Mouse (Mus musculus): ENCODE measurements around the gene Chst13.
A peak's percentile ranks its signal among the peaks of the same experiment; 100 is the strongest.

Chst13 gene

GRCm38 (mm10) chr6:90324991-90325390 lies at the start of gene Chst13:
TSS of gene Chst13 (minus strand) at chr6:90325185.
- no peak for DNase-seq (ENCODE audit: low spot score in 2 of 2)

DNA sequence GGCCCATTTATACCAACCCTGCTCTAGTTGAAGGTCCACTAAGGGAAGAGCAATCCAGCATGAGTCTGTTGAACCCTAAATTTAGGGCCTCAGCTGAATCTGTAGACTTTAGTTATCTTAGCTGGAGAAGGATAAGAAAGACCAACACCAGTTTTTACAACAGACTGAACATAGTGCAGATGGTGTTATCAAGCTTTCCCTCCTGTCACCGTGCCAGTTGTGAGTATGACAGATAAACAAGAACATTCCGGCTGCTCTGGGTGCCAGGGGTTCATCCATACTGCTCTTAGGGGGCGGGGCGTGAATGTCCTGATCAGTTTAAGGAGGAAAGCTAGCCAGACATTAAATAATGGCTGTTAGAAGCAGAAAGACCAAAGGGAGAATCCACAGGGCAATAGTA lies 49.7 kb upstream of the Chst13 start:
- DNase-seq (ENCODE audit: low spot score in 2 of 2): no peak

- DNase-seq (ENCODE audit: low spot score in 2 of 2): peak; percentile 25 to 28
These were observed 45.0 kb upstream of the Chst13 start for GRCm38 (mm10) chr6:90369725-90370553.

GRCm38 (mm10) chr6:90368976-90369724 lies 44.2 kb upstream of the Chst13 start, which contains the start of gene Zxdc:
TSS of gene Zxdc (plus strand) at chr6:90369492.
- DNase-seq (ENCODE audit: low spot score in 2 of 2): peak; percentile 98 to 100

DNA sequence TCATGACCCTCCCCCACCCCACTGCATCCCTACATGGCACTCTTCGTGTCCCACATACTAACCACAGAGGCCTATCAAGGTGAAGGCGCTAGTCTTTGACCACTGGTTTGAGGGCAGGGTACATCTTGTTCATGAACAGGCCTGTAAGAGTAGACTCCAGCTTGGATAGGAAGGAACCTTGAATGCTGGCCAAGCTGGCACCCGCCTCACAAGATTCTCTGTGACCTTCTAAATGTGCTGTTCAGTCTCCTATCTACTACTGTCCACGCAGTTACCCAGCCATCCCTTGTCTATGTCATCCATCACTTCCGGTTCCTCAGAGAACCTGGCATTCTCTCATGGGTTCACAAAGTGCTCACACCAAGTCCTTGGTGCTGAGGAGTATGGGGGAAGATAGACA lies 38.3 kb upstream of the Chst13 start:
- no peak for DNase-seq (ENCODE audit: low spot score in 2 of 2)

DNA sequence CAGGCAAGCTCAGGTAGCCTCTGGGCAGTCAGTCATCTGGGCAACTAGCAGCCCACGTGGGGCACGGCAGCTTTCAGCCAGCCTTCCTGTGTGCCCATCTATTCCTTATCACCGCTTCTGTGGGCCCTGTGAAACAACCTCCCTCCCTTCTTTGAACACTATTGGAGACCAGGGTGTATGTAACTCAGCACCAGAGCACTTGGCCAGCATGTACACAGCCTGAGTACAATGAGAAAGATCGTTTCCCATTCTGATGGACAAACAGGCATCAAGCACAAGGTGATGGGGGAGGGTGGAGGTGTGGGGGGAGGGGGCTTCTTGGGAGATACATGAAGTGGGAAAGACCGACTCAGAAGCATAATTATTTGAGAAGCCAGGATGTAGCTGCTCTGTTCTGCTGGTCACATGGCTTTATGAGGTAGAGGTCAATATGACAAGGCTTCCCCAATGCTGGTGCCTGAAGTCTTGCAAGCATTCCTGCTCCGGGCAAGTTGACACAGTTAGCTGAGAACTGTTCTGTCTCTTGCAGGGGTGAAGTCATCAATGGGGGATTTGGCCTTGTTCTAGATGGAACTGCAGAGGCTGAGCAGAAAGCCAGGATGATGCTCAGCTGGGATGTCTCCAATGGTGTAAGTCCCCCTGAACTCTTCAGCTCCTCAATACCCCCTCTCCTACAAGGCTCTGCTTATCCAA lies 36.1 kb upstream of the Chst13 start:
- DNase-seq (ENCODE audit: low spot score in 2 of 2): no peak

GRCm38 (mm10) chr6:90360024-90360781 lies 35.2 kb upstream of the Chst13 start:
- no peak for DNase-seq (ENCODE audit: low spot score in 2 of 2)

DNA sequence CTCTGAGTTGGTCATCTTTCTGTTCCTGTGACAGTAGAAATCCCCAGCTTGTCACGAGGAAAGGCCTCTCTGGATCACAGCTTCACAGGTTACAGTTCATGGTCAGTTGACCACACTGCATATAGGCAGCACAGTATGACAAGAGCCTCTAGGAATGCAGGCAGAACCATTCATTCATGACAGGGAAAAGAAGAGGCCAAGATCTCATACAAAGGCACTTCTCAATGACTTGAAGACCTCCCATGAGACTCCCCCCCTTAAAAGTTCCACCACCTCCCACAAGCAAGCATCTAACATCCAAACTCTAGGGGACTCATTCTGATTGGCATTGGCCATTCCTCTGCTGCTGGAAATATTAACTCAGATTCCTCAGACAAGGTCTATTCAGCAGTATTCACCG lies 34.5 kb upstream of the Chst13 start:
- DNase-seq (ENCODE audit: low spot score in 2 of 2): no peak

DNA sequence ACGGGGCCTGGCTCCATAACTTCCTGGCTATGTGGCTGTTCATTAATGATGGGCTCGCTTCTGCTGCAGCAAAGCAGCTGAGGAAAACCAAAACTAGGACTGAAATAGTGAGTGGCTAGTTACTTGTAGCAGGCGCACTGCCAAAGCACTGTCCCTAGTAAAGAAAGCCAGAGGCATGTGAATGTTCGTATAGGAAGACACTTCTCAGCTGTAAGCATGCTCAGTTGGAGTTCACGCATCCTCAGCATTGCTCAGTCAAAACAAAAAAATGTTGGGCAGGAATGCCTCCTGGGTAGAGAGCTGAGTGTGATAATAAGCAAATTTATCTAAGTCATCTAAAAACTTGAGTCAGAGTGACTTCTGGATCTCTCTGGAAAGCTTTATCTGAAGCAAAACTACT lies 33.2 kb upstream of the Chst13 start:
- DNase-seq (ENCODE audit: low spot score in 2 of 2): no peak

DNA sequence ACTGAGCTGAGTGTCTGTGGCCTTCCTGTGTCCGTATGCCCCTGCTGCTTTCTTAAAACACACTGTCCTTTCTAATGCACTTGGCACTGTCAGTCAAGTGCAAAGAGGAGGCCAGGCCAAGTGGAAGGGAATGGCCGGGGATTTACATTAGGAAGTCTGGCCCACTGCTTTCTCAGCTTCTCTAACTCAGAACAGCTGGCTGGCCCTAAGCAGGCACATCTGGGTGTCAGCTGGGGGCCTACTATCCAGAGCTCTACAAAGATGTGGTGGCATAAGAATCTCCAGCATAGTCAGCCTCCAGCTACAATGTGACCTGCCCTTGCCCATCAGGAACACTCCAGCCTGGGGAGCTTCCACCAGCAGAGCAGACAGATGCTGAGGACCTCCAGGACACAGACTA lies 25.0 kb upstream of the Chst13 start:
- DNase-seq (ENCODE audit: low spot score in 2 of 2): no peak

- DNase-seq (ENCODE audit: low spot score in 2 of 2): no peak
These were observed 23.5 kb upstream of the Chst13 start for GRCm38 (mm10) chr6:90348500-90348899.

DNA sequence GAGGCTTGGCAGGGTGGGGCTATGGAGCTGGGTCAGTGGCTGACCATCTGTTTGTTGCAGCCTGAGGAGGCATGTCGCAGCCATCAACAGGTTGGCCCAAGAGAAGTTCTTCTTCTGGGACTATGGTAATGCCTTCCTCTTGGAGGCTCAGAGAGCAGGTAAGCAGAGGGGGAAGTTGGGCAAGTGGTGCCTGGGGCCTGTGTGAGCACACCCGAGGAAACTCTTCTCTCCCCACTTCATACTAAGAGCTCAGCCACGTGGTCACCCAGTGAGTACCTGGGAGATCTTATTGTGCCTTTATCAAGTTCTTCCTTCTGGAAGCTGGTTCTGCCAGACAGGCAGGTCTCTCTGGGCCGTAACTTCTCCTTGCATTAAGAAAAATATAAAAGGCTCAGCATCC lies 22.2 kb upstream of the Chst13 start:
- no peak for DNase-seq (ENCODE audit: low spot score in 2 of 2)

- DNase-seq (ENCODE audit: low spot score in 2 of 2): no peak
These were observed 17.4 kb upstream of the Chst13 start for GRCm38 (mm10) chr6:90342343-90342742.

- DNase-seq (ENCODE audit: low spot score in 2 of 2): no peak
These were observed 9.3 kb upstream of the Chst13 start for GRCm38 (mm10) chr6:90334244-90334643.

DNA sequence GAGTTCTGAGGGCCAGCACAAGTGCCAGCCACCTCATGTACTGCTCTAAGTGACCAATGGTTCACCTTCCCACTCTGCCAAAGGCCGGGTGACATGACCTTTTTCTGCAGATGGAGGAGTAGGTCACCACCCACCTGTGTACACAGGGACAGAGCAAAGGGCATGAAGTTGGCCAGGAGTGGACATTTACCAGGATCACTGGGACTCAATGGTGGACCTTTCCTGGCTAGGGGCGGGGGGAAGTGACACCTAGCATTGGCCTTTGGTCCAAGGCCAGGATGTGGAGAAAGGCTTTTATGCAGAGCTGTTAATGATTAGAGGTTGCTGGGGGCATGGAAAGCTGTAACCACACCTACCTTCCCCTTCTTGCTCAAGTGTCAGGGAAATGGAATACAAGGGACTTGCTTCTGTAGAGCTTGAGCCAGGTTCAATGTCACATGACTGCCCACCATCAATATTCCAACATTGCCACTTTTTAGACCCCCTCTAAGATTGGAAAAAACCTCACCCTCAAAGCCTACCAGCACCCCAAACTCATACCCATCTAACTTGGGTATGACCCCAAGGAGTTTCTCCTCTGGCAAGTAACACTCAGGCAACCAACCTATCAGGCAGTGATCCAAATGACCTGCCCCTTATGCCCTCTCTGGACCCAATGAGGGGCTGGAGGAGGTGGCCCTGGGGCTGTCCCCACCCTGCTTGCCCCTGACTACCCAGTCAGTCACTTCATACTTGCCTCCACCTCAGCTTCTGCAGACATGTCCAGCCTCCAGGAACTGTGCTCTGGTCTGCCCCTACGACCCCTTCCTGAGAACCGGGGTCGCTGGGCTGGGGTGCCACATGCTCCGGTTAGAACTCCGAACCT lies 7.8 kb upstream of the Chst13 start, which contains the start of gene Uroc1:
Uroc1 (plus strand) TSS at position 724 of the 865 bp plus-strand sequence.
- DNase-seq (ENCODE audit: low spot score in 2 of 2): no peak

DNA sequence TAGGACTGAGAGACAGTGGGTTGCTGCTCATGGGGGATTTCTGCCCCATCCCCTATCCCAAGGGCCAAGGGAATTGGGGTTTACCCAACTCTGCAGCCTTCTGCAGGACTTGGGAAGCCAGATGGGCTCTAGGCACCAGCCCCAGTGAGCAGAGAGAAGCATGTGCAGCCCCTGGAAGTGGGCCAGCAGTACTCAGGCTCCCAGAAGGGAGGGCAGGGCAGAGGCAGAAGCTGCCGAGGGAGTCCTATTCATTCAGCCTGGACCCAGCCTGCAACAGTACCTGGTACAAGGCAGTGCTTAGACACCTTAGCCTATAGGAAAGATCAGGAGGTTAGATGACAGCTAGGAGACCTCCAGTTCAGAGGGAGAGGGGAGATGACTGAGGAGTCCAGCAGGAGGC lies 5.0 kb upstream of the Chst13 start:
- peak in 1 of 2 experiments; percentile 22 for DNase-seq (ENCODE audit: low spot score in 2 of 2)

DNA sequence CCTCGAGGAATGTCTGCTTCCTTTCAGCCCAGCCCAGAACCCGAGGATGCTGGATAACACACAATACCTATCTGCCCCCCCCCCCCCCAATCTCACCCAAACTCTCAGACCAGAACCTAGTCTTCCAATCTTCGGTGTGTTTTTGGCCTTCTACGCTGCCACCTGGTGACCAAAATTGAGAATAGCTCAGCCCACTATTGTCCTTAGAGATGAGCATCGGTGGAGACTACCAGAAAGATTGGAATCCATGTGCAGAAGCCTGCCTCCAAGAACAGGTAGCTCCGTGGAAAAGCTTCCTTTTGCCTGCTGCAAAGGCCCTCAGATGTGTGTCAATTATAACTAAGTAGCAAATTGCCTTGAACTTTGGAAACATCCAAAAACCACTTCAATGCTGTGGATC lies 2.7 kb upstream of the Chst13 start:
- DNase-seq (ENCODE audit: low spot score in 2 of 2): peak in 1 of 2 experiments; percentile 27

DNA sequence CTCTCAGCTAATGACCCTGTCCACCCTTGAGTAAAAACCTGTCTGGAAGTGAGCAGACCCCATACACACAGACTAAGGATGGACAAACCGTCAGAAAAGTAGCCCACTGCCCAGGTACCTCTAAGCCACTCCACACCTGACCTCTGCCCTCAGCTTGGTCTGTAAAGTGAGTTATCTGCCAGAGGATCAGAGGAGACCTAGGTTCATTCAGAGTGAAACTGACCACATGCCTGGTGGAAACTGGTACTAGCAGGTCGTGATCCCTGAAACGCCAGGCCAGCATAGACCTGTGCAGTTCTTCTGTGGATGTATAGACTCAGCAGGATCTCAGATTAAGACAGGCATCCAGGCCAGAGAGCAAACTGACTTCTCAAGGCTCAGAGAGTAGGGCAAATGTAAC lies 522 bp downstream of the Chst13 start:
- no peak for DNase-seq (ENCODE audit: low spot score in 2 of 2)

GRCm38 (mm10) chr6:90324026-90324425 lies 959 bp downstream of the Chst13 start:
- no peak for DNase-seq (ENCODE audit: low spot score in 2 of 2)

GRCm38 (mm10) chr6:90321811-90322210 lies 3.2 kb downstream of the Chst13 start:
- no peak for DNase-seq (ENCODE audit: low spot score in 2 of 2)

DNA sequence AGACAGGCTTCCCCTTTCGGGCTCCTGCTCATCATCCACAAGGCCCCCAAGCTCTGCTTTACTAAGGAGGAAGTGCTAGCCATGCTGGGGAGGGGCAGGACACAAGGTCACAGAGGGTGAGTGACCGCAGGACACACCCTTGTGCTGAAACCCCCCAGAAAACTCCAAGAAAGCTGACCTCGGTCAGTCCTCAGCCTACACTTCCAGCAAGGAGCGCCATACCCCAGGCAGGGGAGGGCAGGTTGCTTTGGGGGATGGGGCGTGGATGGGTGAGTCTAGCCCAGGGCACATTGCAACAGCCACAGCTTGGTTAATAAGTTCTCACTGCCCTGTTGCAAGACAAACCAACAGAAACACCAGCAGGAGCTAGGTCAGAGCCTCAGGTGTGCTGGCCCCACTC lies 4.6 kb downstream of the Chst13 start:
- no peak for DNase-seq (ENCODE audit: low spot score in 2 of 2)
